ENCODE assay signal across 8 mouse cellular contexts in the genomic region with DNA sequence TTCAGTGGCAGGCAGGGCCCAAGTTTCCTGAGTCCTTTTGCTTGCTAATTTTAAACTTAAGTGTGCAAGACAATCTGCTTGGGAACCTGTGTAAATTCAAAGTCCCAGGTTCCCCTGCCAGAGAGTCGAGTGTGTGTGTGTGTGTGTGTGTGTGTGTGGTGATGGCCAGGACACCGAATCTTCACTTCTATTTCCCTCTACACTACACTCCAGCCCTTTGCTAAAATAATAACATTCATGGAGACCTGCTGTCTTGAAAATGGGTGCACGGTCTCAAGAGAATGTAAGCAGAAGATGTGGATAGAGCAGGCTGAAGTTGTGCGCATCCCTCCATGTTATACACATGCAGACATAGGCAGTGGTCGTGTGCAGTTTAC. TPM values are rescaled to one million over a fixed set of nuclear protein-coding genes. Genes with fewer than 3 reads are reported as not detected.
DNase-seq lines count a peak whose midpoint lies in the region; ATAC-seq and TF ChIP-seq lines count a peak whose summit lies in the region.

No protein-coding gene starts in this region.

- in situ Hi-C loops in ES-E14 (cut with MboI; ENCODE audit: low sequenced_read_pairs in 2 of 2, unreplicated experiment in 2 of 2): no loop called here

- no peak for DNase-seq in heart, postnatal 25 days (ENCODE audit: low spot score)
- DNase-seq in ES-E14 (ENCODE audit: low read depth, low spot score): no peak
- DNase-seq in forebrain, postnatal 0 days: no peak
- DNase-seq in urinary bladder, postnatal 10 days (ENCODE audit: low spot score): no peak
- no peak for DNase-seq in adrenal gland, adult (ENCODE audit: inconsistent age in 2 of 2, low spot score in 1 of 2)
- DNase-seq in layer of hippocampus, postnatal 10 days (ENCODE audit: low spot score in 2 of 2): no peak

- H3K27ac ChIP-seq in heart, embryonic 13.5 days (replicated peaks): peak overlapping the region; percentile 88
- no peak overlapping the region for H3K27ac ChIP-seq in ES-E14 (ENCODE audit: insufficient read depth, low read depth, low read length, poor library complexity, severe bottlenecking)
- peak overlapping the region; percentile 89 for H3K27ac ChIP-seq in forebrain, postnatal 0 days (ENCODE audit: low read depth, low read length)
- peak overlapping the region; percentile 62; the same call in 1 of the 2 replicates for H3K27ac ChIP-seq in liver, embryonic 16.5 days (ENCODE audit: low read length)

- no peaks in the 10 kb centered on the region for H3K27me3 ChIP-seq in heart, embryonic 13.5 days (replicated peaks)
- no peaks in the 10 kb centered on the region for H3K27me3 ChIP-seq in forebrain, postnatal 0 days (ENCODE audit: insufficient read depth, low read length)
- H3K27me3 ChIP-seq in liver, embryonic 16.5 days (ENCODE audit: control insufficient read depth, insufficient read depth, low read depth, low read length): no peaks in the 10 kb centered on the region

- no peaks in the 10 kb centered on the region for H3K9me3 ChIP-seq in heart, embryonic 13.5 days
- H3K9me3 ChIP-seq in ES-E14 (ENCODE audit: control insufficient read depth, insufficient read depth, low read depth, low read length): no peaks in the 10 kb centered on the region
- H3K9me3 ChIP-seq in forebrain, postnatal 0 days (ENCODE audit: low read length): no peaks in the 10 kb centered on the region
- no peaks in the 10 kb centered on the region for H3K9me3 ChIP-seq in liver, embryonic 16.5 days (replicated peaks; ENCODE audit: control insufficient read depth, low read length)

- WGBS in heart, embryonic 13.5 days: 45% methylated on average over 5 of the region's 5 CpGs
- 27% methylated on average over 5 of the region's 5 CpGs for WGBS in forebrain, postnatal 0 days
- WGBS in liver, embryonic 16.5 days (ENCODE audit: insufficient replicate concordance): 38% methylated on average over 5 of the region's 5 CpGs

- H3K4me1 ChIP-seq in heart, embryonic 13.5 days: peaks cover 23% of the 10 kb centered on the region
- peaks cover 4% of the 10 kb centered on the region in 2 experiments; a peak in 1 of 4 replicates for H3K4me1 ChIP-seq in ES-E14 (ENCODE audit: control insufficient read depth in 2 of 2, insufficient read depth in 2 of 2, low read length in 2 of 2, poor library complexity in 1 of 2)
- peaks cover 14% of the 10 kb centered on the region; the same call in 1 of the 2 replicates for H3K4me1 ChIP-seq in forebrain, postnatal 0 days (ENCODE audit: insufficient read depth)
- peaks cover 7% of the 10 kb centered on the region for H3K4me1 ChIP-seq in liver, embryonic 16.5 days (ENCODE audit: control insufficient read depth, low read depth, low read length)

- H3K36me3 ChIP-seq in heart, embryonic 13.5 days: peaks cover 27% of the 10 kb centered on the region
- H3K36me3 ChIP-seq in ES-E14 (ENCODE audit: control insufficient read depth, insufficient read depth, low read length, poor library complexity, severe bottlenecking): 0 out of 2 replicates have a peak, but pooled peaks cover 4% of the 10 kb centered on the region
- H3K36me3 ChIP-seq in forebrain, postnatal 0 days (ENCODE audit: insufficient read depth): no peaks in the 10 kb centered on the region; the same call in 1 of the 2 replicates
- no peaks in the 10 kb centered on the region for H3K36me3 ChIP-seq in liver, embryonic 16.5 days (ENCODE audit: control insufficient read depth, insufficient read depth)

- H3K4me3 ChIP-seq in heart, embryonic 13.5 days: peak overlapping the region; percentile 87
- H3K4me3 ChIP-seq in ES-E14 (ENCODE audit: insufficient read depth in 1 of 2, low read depth in 1 of 2, low read length in 2 of 2, poor library complexity in 1 of 2, severe bottlenecking in 1 of 2): peak overlapping the region; percentile 86 to 94
- peak overlapping the region; percentile 73 for H3K4me3 ChIP-seq in forebrain, postnatal 0 days (ENCODE audit: low read depth, low read length)
- peak overlapping the region; percentile 79 for H3K4me3 ChIP-seq in liver, embryonic 16.5 days (ENCODE audit: low read depth, low read length)

- H3K4me2 ChIP-seq in heart, embryonic 13.5 days: peak overlapping the region; percentile 87
- H3K4me2 ChIP-seq in forebrain, postnatal 0 days (ENCODE audit: low read depth): peak overlapping the region; percentile 75
- peak overlapping the region; percentile 72 for H3K4me2 ChIP-seq in liver, embryonic 16.5 days (ENCODE audit: low read depth, low read length)

- ATAC-seq in heart, embryonic 13.5 days (ENCODE audit: extremely low read depth, insufficient number of reproducible peaks, low FRiP score, low TSS enrichment): no peak
- peak; percentile 3; the same call in 1 of the 2 replicates for ATAC-seq in forebrain, postnatal 0 days
- no peak for ATAC-seq in liver, embryonic 16.5 days (ENCODE audit: low read depth)

- intact Hi-C loops in heart, postnatal 25 days (cut with DNase I): no loop called here

- peak overlapping the region; percentile 94 for H3K9ac ChIP-seq in heart, embryonic 13.5 days
- peak overlapping the region; percentile 88 for H3K9ac ChIP-seq in ES-E14 (ENCODE audit: insufficient read depth, low read depth, low read length, poor library complexity, severe bottlenecking)
- peak overlapping the region; percentile 94 for H3K9ac ChIP-seq in forebrain, postnatal 0 days
- H3K9ac ChIP-seq in liver, embryonic 16.5 days (ENCODE audit: low read depth, low read length): peak overlapping the region; percentile 87

- no peak for TF ChIP-seq CTCF in forebrain, postnatal 0 days (IDR thresholded peaks at IDR 0.05; ENCODE audit: low read depth)

TF ChIP-seq in ES-E14, 5 proteins besides CTCF, POLR2A, EP300 and RAD21:
- no peak for TF ChIP-seq ZNF384 (IDR thresholded peaks at IDR 0.05; ENCODE audit: low read depth, low read length)

RNA-seq across cellular contexts. Expression of a gene that starts 0.6 kb away (rescaled TPM):
- 39.9 and 46.4 TPM in 2 replicates for polyA plus RNA-seq in heart, embryonic 13.5 days (2015; fragmentation: Nextera tagmentation; extraction: Ambion mirVana)
- total RNA-seq in heart, postnatal 25 days (2021): 10 to 100 TPM; 34.8 to 39.7 TPM
- 9.6 and 10.5 TPM in 2 replicates for total RNA-seq in ES-E14 (2012; rRNA removed)
- 37.1 and 40.5 TPM in 2 replicates for total RNA-seq in forebrain, postnatal 0 days (2014; rRNA removed)
- 46.0 and 51.2 TPM in 2 replicates for polyA plus RNA-seq in forebrain, postnatal 0 days (2015; fragmentation: Nextera tagmentation; extraction: Ambion mirVana)
- polyA plus RNA-seq in liver, embryonic 16.5 days (2015; fragmentation: Nextera tagmentation; extraction: Ambion mirVana): 57.9 and 62.6 TPM in 2 replicates
- 10 to 100 TPM; 34.6 to 35.9 TPM for total RNA-seq in layer of hippocampus, postnatal 10 days (2021)

RNA-seq across cellular contexts. Expression of a gene that starts 35.5 kb away (rescaled TPM):
- polyA plus RNA-seq in heart, embryonic 13.5 days (2015; fragmentation: Nextera tagmentation; extraction: Ambion mirVana): 47.7 and 52.0 TPM in 2 replicates
- 100 to 1,000 TPM in 1 of 2 experiments, 10 to 100 TPM in 1; 88.4 to 110 TPM for total RNA-seq in heart, postnatal 25 days (2021)
- total RNA-seq in ES-E14 (2012; rRNA removed): 41.7 and 57.2 TPM in 2 replicates
- total RNA-seq in forebrain, postnatal 0 days (2014; rRNA removed): 53.0 and 62.6 TPM in 2 replicates
- 48.1 and 50.6 TPM in 2 replicates for polyA plus RNA-seq in forebrain, postnatal 0 days (2015; fragmentation: Nextera tagmentation; extraction: Ambion mirVana)
- 15.9 and 17.2 TPM in 2 replicates for polyA plus RNA-seq in liver, embryonic 16.5 days (2015; fragmentation: Nextera tagmentation; extraction: Ambion mirVana)
- 10 to 100 TPM; 49.6 to 52.9 TPM for total RNA-seq in layer of hippocampus, postnatal 10 days (2021)

RNA-seq across cellular contexts. Expression of a gene that starts 35.9 kb away (rescaled TPM):
- 8.5 and 9.2 TPM in 2 replicates for polyA plus RNA-seq in heart, embryonic 13.5 days (2015; fragmentation: Nextera tagmentation; extraction: Ambion mirVana)
- total RNA-seq in heart, postnatal 25 days (2021): 1 to 10 TPM; 7.9 to 8.2 TPM
- total RNA-seq in ES-E14 (2012; rRNA removed): 7.7 and 10.0 TPM in 2 replicates
- 8.2 and 10.3 TPM in 2 replicates for total RNA-seq in forebrain, postnatal 0 days (2014; rRNA removed)
- 2.3 and 3.4 TPM in 2 replicates for polyA plus RNA-seq in forebrain, postnatal 0 days (2015; fragmentation: Nextera tagmentation; extraction: Ambion mirVana)
- polyA plus RNA-seq in liver, embryonic 16.5 days (2015; fragmentation: Nextera tagmentation; extraction: Ambion mirVana): 10.3 and 10.5 TPM in 2 replicates
- total RNA-seq in layer of hippocampus, postnatal 10 days (2021): 10 to 100 TPM in 1 of 2 experiments, 1 to 10 TPM in 1; 7.8 to 10.1 TPM

RNA-seq across cellular contexts. Expression of a gene that starts 39.8 kb away (rescaled TPM):
- 140 and 144 TPM in 2 replicates for polyA plus RNA-seq in heart, embryonic 13.5 days (2015; fragmentation: Nextera tagmentation; extraction: Ambion mirVana)
- total RNA-seq in heart, postnatal 25 days (2021): 10 to 100 TPM; 55.0 to 57.4 TPM
- 35.6 and 62.2 TPM in 2 replicates for total RNA-seq in ES-E14 (2012; rRNA removed)
- 4,454 and 4,559 TPM in 2 replicates for total RNA-seq in forebrain, postnatal 0 days (2014; rRNA removed)
- polyA plus RNA-seq in forebrain, postnatal 0 days (2015; fragmentation: Nextera tagmentation; extraction: Ambion mirVana): 3,524 and 3,579 TPM in 2 replicates
- polyA plus RNA-seq in liver, embryonic 16.5 days (2015; fragmentation: Nextera tagmentation; extraction: Ambion mirVana): 66.2 and 68.2 TPM in 2 replicates
- 1,000 to 10,000 TPM; 2,376 to 2,620 TPM for total RNA-seq in layer of hippocampus, postnatal 10 days (2021)
